Mouse (Mus musculus) small intestine, adult 2 months (tissue): Measurements from ENCODE around the gene Hivep1.

Source experiments
- CTCF ChIP-seq: fragments of 200-500 bp; IDR thresholded peaks from 2 replicates; pipeline ENCODE4 v1.5.1; 2012; ENCODE audit warnings: low read depth, mild to moderate bottlenecking, control low read depth, inconsistent platforms, low read length, moderate library complexity, mixed read lengths; ENCODE audit not compliant: insufficient replicate concordance, insufficient read length; ENCODE audit errors: extremely low read depth
- POLR2A ChIP-seq: fragments of 200-500 bp; IDR thresholded peaks from 2 replicates; pipeline ENCODE4 v1.6.1; 2012; ENCODE audit warnings: low read depth, mild to moderate bottlenecking, control low read depth, inconsistent platforms, low read length, moderate library complexity

- TF ChIP-seq CTCF, result no peak
- TF ChIP-seq POLR2A, result no peak
Observed at GRCm38 (mm10) chr13:42093268-42094042, 41.6 kb downstream of the Hivep1 start.
